In the genomic region with DNA sequence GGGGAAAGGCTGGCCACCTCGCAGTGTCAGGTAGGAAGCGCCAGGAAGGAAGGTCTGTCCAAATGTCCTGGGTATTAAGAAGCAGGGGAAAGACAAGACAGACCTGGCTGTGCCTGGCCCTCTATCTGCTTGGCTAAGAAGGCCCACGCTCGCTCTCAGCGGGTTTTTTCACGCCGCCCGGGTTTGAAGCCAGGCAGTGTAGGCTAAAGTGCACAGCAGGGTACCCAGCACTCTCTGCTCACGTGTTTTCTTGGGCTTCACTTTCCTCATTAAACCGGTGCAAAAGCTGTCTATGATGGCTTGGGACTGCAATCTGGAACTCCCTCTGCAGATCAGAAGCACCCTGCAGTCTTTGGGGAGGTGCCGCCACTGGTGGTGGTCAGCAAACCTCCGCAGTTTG, we compare ENCODE assay signal across 8 mouse cellular contexts. TPM values are rescaled to one million over a fixed set of nuclear protein-coding genes. Genes with fewer than 3 reads are reported as not detected.
DNase-seq lines count a peak whose midpoint lies in the region; ATAC-seq and TF ChIP-seq lines count a peak whose summit lies in the region.

No protein-coding gene starts in this region.

- H3K4me1 ChIP-seq in lung, postnatal 0 days (ENCODE audit: insufficient read depth, low read depth, low read length) = peaks cover 30% of the 10 kb centered on the region; the same call in 1 of the 2 replicates
- peaks cover 18% of the 10 kb centered on the region for H3K4me1 ChIP-seq in forebrain, embryonic 12.5 days
- H3K4me1 ChIP-seq in limb, embryonic 11.5 days (ENCODE audit: control insufficient read depth, insufficient read depth, low read length) = peaks cover 7% of the 10 kb centered on the region; the same call in 1 of the 2 replicates
- H3K4me1 ChIP-seq in stomach, embryonic 14.5 days (ENCODE audit: control insufficient read depth, insufficient read depth, low read length) = peaks cover 13% of the 10 kb centered on the region; the same call in 1 of the 2 replicates

- ATAC-seq in lung, postnatal 0 days = no peak
- no peak for ATAC-seq in forebrain, embryonic 12.5 days (ENCODE audit: low FRiP score)
- ATAC-seq in limb, embryonic 11.5 days (ENCODE audit: insufficient number of reproducible peaks, low FRiP score, low TSS enrichment, low read depth) = no peak
- ATAC-seq in stomach, embryonic 14.5 days (ENCODE audit: insufficient number of reproducible peaks, insufficient read depth, low FRiP score, low read depth) = no peak
- ATAC-seq in activated CD4-positive, CD25-positive, alpha-beta regulatory T cell, adult 4 months = no peak

- TF ChIP-seq EP300 in lung, postnatal 0 days (IDR thresholded peaks at IDR 0.05) = no peak

- TF ChIP-seq CTCF in lung, postnatal 0 days (IDR thresholded peaks at IDR 0.05) = no peak

- peak overlapping the region; percentile 81 for H3K4me3 ChIP-seq in lung, postnatal 0 days (ENCODE audit: low read depth, low read length)
- H3K4me3 ChIP-seq in forebrain, embryonic 12.5 days (replicated peaks) = peak overlapping the region; percentile 62
- peak overlapping the region; percentile 62 for H3K4me3 ChIP-seq in limb, embryonic 11.5 days (ENCODE audit: low read depth, low read length)
- H3K4me3 ChIP-seq in stomach, embryonic 14.5 days (ENCODE audit: low read depth, low read length) = peak overlapping the region; percentile 59

- WGBS in lung, postnatal 0 days = 24% methylated on average over 12 of the region's 12 CpGs
- 7% methylated on average over 12 of the region's 12 CpGs for WGBS in forebrain, embryonic 12.5 days
- WGBS in limb, embryonic 11.5 days = 7% methylated on average over 12 of the region's 12 CpGs
- 13% methylated on average over 12 of the region's 12 CpGs for WGBS in stomach, embryonic 14.5 days

- peak overlapping the region; percentile 94 for H3K4me2 ChIP-seq in lung, postnatal 0 days (replicated peaks; ENCODE audit: low read depth, low read length)
- H3K4me2 ChIP-seq in forebrain, embryonic 12.5 days = peak overlapping the region; percentile 100
- H3K4me2 ChIP-seq in limb, embryonic 11.5 days (ENCODE audit: low read depth, severe bottlenecking) = peak overlapping the region; percentile 100
- H3K4me2 ChIP-seq in stomach, embryonic 14.5 days (replicated peaks; ENCODE audit: low read depth, low read length) = peak overlapping the region; percentile 100

- H3K9me3 ChIP-seq in lung, postnatal 0 days (ENCODE audit: low read length) = no peaks in the 10 kb centered on the region
- H3K9me3 ChIP-seq in forebrain, embryonic 12.5 days = no peaks in the 10 kb centered on the region
- H3K9me3 ChIP-seq in limb, embryonic 11.5 days (ENCODE audit: control insufficient read depth, low read length) = no peaks in the 10 kb centered on the region
- no peaks in the 10 kb centered on the region for H3K9me3 ChIP-seq in stomach, embryonic 14.5 days (ENCODE audit: control insufficient read depth, low read depth, low read length)

- no peaks in the 10 kb centered on the region for H3K27me3 ChIP-seq in lung, postnatal 0 days (replicated peaks; ENCODE audit: insufficient read depth, low read length)
- peaks cover 60% of the 10 kb centered on the region for H3K27me3 ChIP-seq in forebrain, embryonic 12.5 days
- peaks cover 6% of the 10 kb centered on the region; the same call in 1 of the 2 replicates for H3K27me3 ChIP-seq in limb, embryonic 11.5 days (ENCODE audit: control insufficient read depth, insufficient read depth, low read length)
- peaks cover 14% of the 10 kb centered on the region; the same call in 1 of the 2 replicates for H3K27me3 ChIP-seq in stomach, embryonic 14.5 days (ENCODE audit: control insufficient read depth, insufficient read depth, low read length)

- no peaks in the 10 kb centered on the region for H3K36me3 ChIP-seq in lung, postnatal 0 days (ENCODE audit: insufficient read depth, low read length)
- H3K36me3 ChIP-seq in forebrain, embryonic 12.5 days (replicated peaks) = no peaks in the 10 kb centered on the region
- H3K36me3 ChIP-seq in limb, embryonic 11.5 days (ENCODE audit: control insufficient read depth, insufficient read depth, low read length) = no peaks in the 10 kb centered on the region
- no peaks in the 10 kb centered on the region for H3K36me3 ChIP-seq in stomach, embryonic 14.5 days (ENCODE audit: control insufficient read depth, insufficient read depth, low read length)

- H3K27ac ChIP-seq in lung, postnatal 0 days (ENCODE audit: low read length) = peak overlapping the region; percentile 98
- no peak overlapping the region for H3K27ac ChIP-seq in forebrain, embryonic 12.5 days
- H3K27ac ChIP-seq in limb, embryonic 11.5 days (replicated peaks; ENCODE audit: low read depth, low read length) = no peak overlapping the region
- H3K27ac ChIP-seq in stomach, embryonic 14.5 days (ENCODE audit: low read length) = no peak overlapping the region

- DNase-seq in lung, postnatal 0 days (ENCODE audit: low spot score) = no peak
- DNase-seq in lung, postnatal 14 days = no peak
- no peak for DNase-seq in limb, embryonic 11.5 days (ENCODE audit: low spot score)
- DNase-seq in urinary bladder, adult 18-20 months (ENCODE audit: low spot score in 2 of 2) = no peak
- no peak for DNase-seq in adrenal gland, postnatal 25 days

- H3K9ac ChIP-seq in lung, postnatal 0 days (replicated peaks; ENCODE audit: low read depth) = peak overlapping the region; percentile 96; the same call in 1 of the 2 replicates
- 0 out of 2 replicates have a peak overlapping the region, but pooled peaks have one; percentile 58 for H3K9ac ChIP-seq in forebrain, embryonic 12.5 days
- H3K9ac ChIP-seq in limb, embryonic 11.5 days (ENCODE audit: low read length) = no peak overlapping the region
- H3K9ac ChIP-seq in stomach, embryonic 14.5 days (replicated peaks; ENCODE audit: low read depth, low read length) = no peak overlapping the region; the same call in 1 of the 2 replicates

RNA-seq across cellular contexts. Expression of gene Klf15, which starts 0.6 kb away (rescaled TPM):
- 20.0 and 41.4 TPM in 2 replicates for polyA plus RNA-seq in lung, postnatal 0 days (2015; fragmentation: Nextera tagmentation; extraction: Ambion mirVana)
- polyA plus RNA-seq in forebrain, embryonic 12.5 days (2016; fragmentation: Nextera tagmentation; extraction: Ambion mirVana) = 3.8 and 4.3 TPM in 2 replicates
- polyA plus RNA-seq in limb, embryonic 11.5 days (2014; fragmentation: Nextera tagmentation; extraction: Ambion mirVana) = 3.6 and 3.8 TPM in 2 replicates
- 3.8 and 4.8 TPM in 2 replicates for polyA plus RNA-seq in stomach, embryonic 14.5 days (2014; fragmentation: Nextera tagmentation; extraction: Ambion mirVana)
- total RNA-seq in adrenal gland, postnatal 25 days (2021) = 38.4 and 44.5 TPM in 2 replicates
- not detected for polyA plus RNA-seq in activated CD4-positive, CD25-positive, alpha-beta regulatory T cell, adult 4 months (2017; shearing (Covaris generic))

RNA-seq across cellular contexts. Expression of gene Aldh1l1, which starts 24.5 kb away (rescaled TPM):
- 4.8 and 5.7 TPM in 2 replicates for polyA plus RNA-seq in lung, postnatal 0 days (2015; fragmentation: Nextera tagmentation; extraction: Ambion mirVana)
- 2.0 TPM in 2 replicates for polyA plus RNA-seq in forebrain, embryonic 12.5 days (2016; fragmentation: Nextera tagmentation; extraction: Ambion mirVana)
- polyA plus RNA-seq in limb, embryonic 11.5 days (2014; fragmentation: Nextera tagmentation; extraction: Ambion mirVana) = 0.57 and 1.4 TPM in 2 replicates
- polyA plus RNA-seq in stomach, embryonic 14.5 days (2014; fragmentation: Nextera tagmentation; extraction: Ambion mirVana) = 2.5 and 4.3 TPM in 2 replicates
- 179 and 220 TPM in 2 replicates for total RNA-seq in adrenal gland, postnatal 25 days (2021)
- polyA plus RNA-seq in activated CD4-positive, CD25-positive, alpha-beta regulatory T cell, adult 4 months (2017; shearing (Covaris generic)) = 1 to 10 TPM in 1 of 2 experiments, under 1 TPM in 1; 0.44 to 1.7 TPM

RNA-seq across cellular contexts. Expression of gene Cfap100, which starts 33.2 kb away (rescaled TPM):
- 3.9 and 5.2 TPM in 2 replicates for polyA plus RNA-seq in lung, postnatal 0 days (2015; fragmentation: Nextera tagmentation; extraction: Ambion mirVana)
- polyA plus RNA-seq in forebrain, embryonic 12.5 days (2016; fragmentation: Nextera tagmentation; extraction: Ambion mirVana) = 1.9 and 2.6 TPM in 2 replicates
- polyA plus RNA-seq in limb, embryonic 11.5 days (2014; fragmentation: Nextera tagmentation; extraction: Ambion mirVana) = 0.57 and 0.91 TPM in 2 replicates
- 0.61 and 0.71 TPM in 2 replicates for polyA plus RNA-seq in stomach, embryonic 14.5 days (2014; fragmentation: Nextera tagmentation; extraction: Ambion mirVana)
- total RNA-seq in adrenal gland, postnatal 25 days (2021) = 1.1 TPM in 1 of 2 replicates, not detected in the other
- polyA plus RNA-seq in activated CD4-positive, CD25-positive, alpha-beta regulatory T cell, adult 4 months (2017; shearing (Covaris generic)) = under 1 TPM in 1 of 2 experiments, not detected in 1; 0.25 TPM

Comparison
In these comparisons a context has a peak if more than half of its experiments do, and no peak if none do; other contexts are left out.
1. H3K9ac ChIP-seq: peak in lung, postnatal 0 days (single experiment) and forebrain, embryonic 12.5 days (single experiment); none in limb, embryonic 11.5 days (single experiment) and stomach, embryonic 14.5 days (single experiment).
2. Peak in every context shown above with its lines, with median percentiles within 50 percentile points of each other: H3K4me2 ChIP-seq and H3K4me3 ChIP-seq.